Mouse (Mus musculus): ENCODE results near the gene Dgke. TPM values are rescaled to one million over a fixed set of nuclear protein-coding genes. Genes with fewer than 3 reads are reported as not detected.
"Not testable (repeated sequence)": the region's sequence is repeated elsewhere in the genome, so short reads cannot be mapped to it uniquely, and the experiment has no call there.

Gene Dgke
- polyA plus RNA-seq, 1 experiment from 2014 or later = 8.7 TPM

GRCm38 (mm10) chr11:88998974-88999722 is 67.5 kb downstream of the Dgke start, which contains the start of gene Trim25:
Gene Trim25 (plus strand): TSS chr11:88999376.
- H3K4me1 ChIP-seq (ENCODE audit: control insufficient read depth, insufficient read depth, low read length) = peaks cover 30% of the 10 kb centered on the region
- peak within 1 kb of the TSS; percentile 85 for H3K4me2 ChIP-seq (ENCODE audit: low read depth, low read length)
- H3K36me3 ChIP-seq (ENCODE audit: control insufficient read depth, insufficient read depth) = no peaks in the 10 kb centered on the region
- peak; percentile 90 for ATAC-seq (replicated peaks; ENCODE audit: extremely low read depth, insufficient read depth, low FRiP score)
- H3K27me3 ChIP-seq (ENCODE audit: control insufficient read depth, insufficient read depth, low read length) = no peaks in the 10 kb centered on the region
- H3K4me3 ChIP-seq (ENCODE audit: low read length) = peak within 1 kb of the TSS; percentile 76
- H3K9ac ChIP-seq (ENCODE audit: low read length) = peak within 1 kb of the TSS; percentile 86
- 2% methylated on average over 48 of the region's 48 CpGs for WGBS
- no peaks in the 10 kb centered on the region for H3K9me3 ChIP-seq (replicated peaks; ENCODE audit: control insufficient read depth, low read length)
- peak within 1 kb of the TSS; percentile 76 for H3K27ac ChIP-seq (ENCODE audit: low read length)

GRCm38 (mm10) chr11:88998406-88998805 is 68.2 kb downstream of the Dgke start:
- Histone ChIP-seq H3K9me3 (replicated peaks; ENCODE audit: control insufficient read depth, low read length) (no peaks in the 10 kb centered on the region), H3K4me2 (ENCODE audit: low read depth, low read length) (0 out of 2 replicates have a peak overlapping the region, but pooled peaks have one; percentile 85), H3K9ac (ENCODE audit: low read length) (no peak overlapping the region), H3K36me3 (ENCODE audit: control insufficient read depth, insufficient read depth) (no peaks in the 10 kb centered on the region), H3K27ac (ENCODE audit: low read length) (peak overlapping the region; percentile 76; the same call in 1 of the 2 replicates), H3K27me3 (ENCODE audit: control insufficient read depth, insufficient read depth, low read length) (no peaks in the 10 kb centered on the region), H3K4me3 (ENCODE audit: low read length) (no peak overlapping the region), H3K4me1 (ENCODE audit: control insufficient read depth, insufficient read depth, low read length) (peaks cover 24% of the 10 kb centered on the region)
- ATAC-seq (replicated peaks; ENCODE audit: extremely low read depth, insufficient read depth, low FRiP score) = no peak
- WGBS = 19% methylated on average over 3 of the region's 3 CpGs

GRCm38 (mm10) chr11:88997343-88997742 is 69.3 kb downstream of the Dgke start:
- peaks cover 15% of the 10 kb centered on the region for H3K4me1 ChIP-seq (ENCODE audit: control insufficient read depth, insufficient read depth, low read length)
- H3K27ac ChIP-seq (ENCODE audit: low read length) = peak overlapping the region; percentile 52

GRCm38 (mm10) chr11:88996427-88996826 is 70.2 kb downstream of the Dgke start:
- ATAC-seq (replicated peaks; ENCODE audit: extremely low read depth, insufficient read depth, low FRiP score) = peak; percentile 25; the same call in 1 of the 2 replicates
- WGBS = 38% methylated on average over 7 of the region's 7 CpGs
- Histone ChIP-seq H3K9me3 (replicated peaks; ENCODE audit: control insufficient read depth, low read length) (no peaks in the 10 kb centered on the region), H3K4me1 (ENCODE audit: control insufficient read depth, insufficient read depth, low read length) (peaks cover 12% of the 10 kb centered on the region), H3K27ac (ENCODE audit: low read length) (peak overlapping the region; percentile 52), H3K36me3 (ENCODE audit: control insufficient read depth, insufficient read depth) (no peaks in the 10 kb centered on the region), H3K4me3 (ENCODE audit: low read length) (no peak overlapping the region), H3K9ac (ENCODE audit: low read length) (no peak overlapping the region), H3K27me3 (ENCODE audit: control insufficient read depth, insufficient read depth, low read length) (no peaks in the 10 kb centered on the region), H3K4me2 (ENCODE audit: low read depth, low read length) (peak overlapping the region; percentile 4; the same call in 1 of the 2 replicates)

More at GRCm38 (mm10) chr11:88997343-88997742, 69.3 kb downstream of the Dgke start:
- not testable (repeated sequence) for H3K27me3 ChIP-seq (ENCODE audit: control insufficient read depth, insufficient read depth, low read length); H3K36me3 ChIP-seq (ENCODE audit: control insufficient read depth, insufficient read depth); H3K4me3 ChIP-seq (ENCODE audit: low read length); H3K9ac ChIP-seq (ENCODE audit: low read length); H3K4me2 ChIP-seq (ENCODE audit: low read depth, low read length); H3K9me3 ChIP-seq (replicated peaks; ENCODE audit: control insufficient read depth, low read length); ATAC-seq (replicated peaks; ENCODE audit: extremely low read depth, insufficient read depth, low FRiP score)
- WGBS = 88% methylated on average over 5 of the region's 5 CpGs

- no peak overlapping the region for H3K27ac ChIP-seq (ENCODE audit: low read length)
These were observed 71.0 kb downstream of the Dgke start for GRCm38 (mm10) chr11:88995616-88996015.

GRCm38 (mm10) chr11:88994492-88994891 is 72.2 kb downstream of the Dgke start:
- Histone ChIP-seq H3K4me2 (ENCODE audit: low read depth, low read length) (no peak overlapping the region), H3K27ac (ENCODE audit: low read length) (no peak overlapping the region), H3K9ac (ENCODE audit: low read length) (no peak overlapping the region), H3K36me3 (ENCODE audit: control insufficient read depth, insufficient read depth) (peaks cover 4% of the 10 kb centered on the region; the same call in 1 of the 2 replicates), H3K4me1 (ENCODE audit: control insufficient read depth, insufficient read depth, low read length) (0 out of 2 replicates have a peak, but pooled peaks cover 2% of the 10 kb centered on the region), H3K27me3 (ENCODE audit: control insufficient read depth, insufficient read depth, low read length) (no peaks in the 10 kb centered on the region), H3K9me3 (replicated peaks; ENCODE audit: control insufficient read depth, low read length) (no peaks in the 10 kb centered on the region), H3K4me3 (ENCODE audit: low read length) (no peak overlapping the region)
- WGBS = 82% methylated on average over 7 of the region's 7 CpGs
- no peak for ATAC-seq (replicated peaks; ENCODE audit: extremely low read depth, insufficient read depth, low FRiP score)

More at GRCm38 (mm10) chr11:88995616-88996015, 71.0 kb downstream of the Dgke start:
- no peak for ATAC-seq (replicated peaks; ENCODE audit: extremely low read depth, insufficient read depth, low FRiP score)
- Histone ChIP-seq H3K9ac (ENCODE audit: low read length) (no peak overlapping the region), H3K9me3 (replicated peaks; ENCODE audit: control insufficient read depth, low read length) (no peaks in the 10 kb centered on the region), H3K27me3 (ENCODE audit: control insufficient read depth, insufficient read depth, low read length) (no peaks in the 10 kb centered on the region), H3K36me3 (ENCODE audit: control insufficient read depth, insufficient read depth) (peaks cover 3% of the 10 kb centered on the region; the same call in 1 of the 2 replicates), H3K4me1 (ENCODE audit: control insufficient read depth, insufficient read depth, low read length) (0 out of 2 replicates have a peak, but pooled peaks cover 6% of the 10 kb centered on the region), H3K4me2 (ENCODE audit: low read depth, low read length) (no peak overlapping the region), H3K4me3 (ENCODE audit: low read length) (no peak overlapping the region)
- 84% methylated on average over 2 of the region's 2 CpGs for WGBS

GRCm38 (mm10) chr11:88993625-88994024 is 73.0 kb downstream of the Dgke start:
- peaks cover 4% of the 10 kb centered on the region; the same call in 1 of the 2 replicates for H3K36me3 ChIP-seq (ENCODE audit: control insufficient read depth, insufficient read depth)
- H3K9ac ChIP-seq (ENCODE audit: low read length) = no peak overlapping the region
- H3K27ac ChIP-seq (ENCODE audit: low read length) = no peak overlapping the region
- no peaks in the 10 kb centered on the region for H3K9me3 ChIP-seq (replicated peaks; ENCODE audit: control insufficient read depth, low read length)
- no peak; the same call in 1 of the 2 replicates for ATAC-seq (replicated peaks; ENCODE audit: extremely low read depth, insufficient read depth, low FRiP score)
- H3K4me2 ChIP-seq (ENCODE audit: low read depth, low read length) = no peak overlapping the region
- H3K27me3 ChIP-seq (ENCODE audit: control insufficient read depth, insufficient read depth, low read length) = no peaks in the 10 kb centered on the region
- no peak overlapping the region for H3K4me3 ChIP-seq (ENCODE audit: low read length)
- 16% methylated on average over 5 of the region's 5 CpGs for WGBS
- no peaks in the 10 kb centered on the region for H3K4me1 ChIP-seq (ENCODE audit: control insufficient read depth, insufficient read depth, low read length)

GRCm38 (mm10) chr11:88993186-88993585 is 73.5 kb downstream of the Dgke start:
- Histone ChIP-seq H3K9ac (ENCODE audit: low read length) (no peak overlapping the region), H3K27ac (ENCODE audit: low read length) (no peak overlapping the region), H3K36me3 (ENCODE audit: control insufficient read depth, insufficient read depth) (peaks cover 7% of the 10 kb centered on the region; the same call in 1 of the 2 replicates), H3K4me2 (ENCODE audit: low read depth, low read length) (no peak overlapping the region), H3K4me3 (ENCODE audit: low read length) (no peak overlapping the region), H3K4me1 (ENCODE audit: control insufficient read depth, insufficient read depth, low read length) (no peaks in the 10 kb centered on the region), H3K27me3 (ENCODE audit: control insufficient read depth, insufficient read depth, low read length) (no peaks in the 10 kb centered on the region), H3K9me3 (replicated peaks; ENCODE audit: control insufficient read depth, low read length) (no peaks in the 10 kb centered on the region)
- no peak for ATAC-seq (replicated peaks; ENCODE audit: extremely low read depth, insufficient read depth, low FRiP score)
- 48% methylated on average over 7 of the region's 7 CpGs for WGBS

- no peak overlapping the region for H3K4me2 ChIP-seq (ENCODE audit: low read depth, low read length)
- H3K36me3 ChIP-seq (ENCODE audit: control insufficient read depth, insufficient read depth) = peaks cover 18% of the 10 kb centered on the region
- H3K9me3 ChIP-seq (replicated peaks; ENCODE audit: control insufficient read depth, low read length) = no peaks in the 10 kb centered on the region
- 58% methylated on average over 5 of the region's 5 CpGs for WGBS
- 0 out of 2 replicates have a peak, but pooled peaks have one; percentile 43 for ATAC-seq (replicated peaks; ENCODE audit: extremely low read depth, insufficient read depth, low FRiP score)
- H3K9ac ChIP-seq (ENCODE audit: low read length) = no peak overlapping the region
- H3K27me3 ChIP-seq (ENCODE audit: control insufficient read depth, insufficient read depth, low read length) = no peaks in the 10 kb centered on the region
- H3K4me3 ChIP-seq (ENCODE audit: low read length) = no peak overlapping the region
- no peak overlapping the region for H3K27ac ChIP-seq (ENCODE audit: low read length)
- H3K4me1 ChIP-seq (ENCODE audit: control insufficient read depth, insufficient read depth, low read length) = no peaks in the 10 kb centered on the region
These were observed 77.1 kb downstream of the Dgke start for GRCm38 (mm10) chr11:88989530-88989929.

All from heart, embryonic 16.5 days (tissue).